Mouse (Mus musculus) heart, adult 2 months (tissue): ENCODE data around the gene Eif6. TPM values are rescaled to one million over a fixed set of nuclear protein-coding genes. Genes with fewer than 3 reads are reported as not detected.

Experiments
- DNase-seq, 2 experiments: peaks; one replicate each; pipeline ENCODE4 v3.0.0; 2021
- H3K27ac ChIP-seq: fragments of 200-600 bp; 2 replicates; pipeline ENCODE4 v1.8.1; 2022
- H3K27me3 ChIP-seq: fragments of 200-500 bp; 2 replicates; pipeline ENCODE4 v1.6.1; 2012; ENCODE audit warnings: mild to moderate bottlenecking, low read length, inconsistent platforms, mixed read lengths; ENCODE audit not compliant: control insufficient read depth, insufficient read depth
- H3K36me3 ChIP-seq: fragments of 200-500 bp; 2 replicates; pipeline ENCODE4 v1.6.1; 2012; ENCODE audit warnings: low read length, inconsistent platforms; ENCODE audit not compliant: control insufficient read depth, insufficient read depth
- H3K4me1 ChIP-seq: fragments of 200-500 bp; 2 replicates; pipeline ENCODE4 v1.6.1; 2011; ENCODE audit warnings: low read length; ENCODE audit not compliant: control insufficient read depth, insufficient read depth
- H3K4me3 ChIP-seq: fragments of 200-600 bp; 2 replicates; pipeline ENCODE4 v1.8.1; 2022
- H3K79me2 ChIP-seq: fragments of 200-500 bp; replicated peaks from 2 replicates; pipeline ENCODE4 v1.6.1; 2012; ENCODE audit warnings: mild to moderate bottlenecking, inconsistent platforms, low read length, moderate library complexity, mixed read lengths; ENCODE audit not compliant: control insufficient read depth, insufficient read depth
- H3K9ac ChIP-seq: fragments of 200-500 bp; 2 replicates; pipeline ENCODE4 v1.6.1; 2012; ENCODE audit warnings: low read depth, mild to moderate bottlenecking, control low read depth, inconsistent platforms, low read length, mixed read lengths
- CTCF ChIP-seq: fragments of 200-600 bp; IDR thresholded peaks from 2 replicates; pipeline ENCODE4 v1.8.1; 2022; ENCODE audit warnings: antibody characterized with exemption, mild to moderate bottlenecking, moderate library complexity
- EP300 ChIP-seq: fragments of 200-500 bp; IDR thresholded peaks from 2 replicates; pipeline ENCODE4 v1.6.1; 2011; ENCODE audit warnings: low read depth, low read length, control low read depth; ENCODE audit not compliant: insufficient read depth
- POLR2A ChIP-seq: fragments of 200-500 bp; IDR thresholded peaks from 2 replicates; pipeline ENCODE4 v1.6.1; 2011; ENCODE audit warnings: mild to moderate bottlenecking, low read depth, low read length, control low read depth; ENCODE audit not compliant: insufficient read depth
- WGBS: fragments of 180-500 bp; shearing (Covaris S2); methylation state at CpG from one replicate; pipeline ENCODE4 v1.1.7; 2018; 5-methylcytosine and 5-hydroxymethylcytosine counted together
- intact Hi-C: fragments of 180-260 bp; cut with DNase I; formaldehyde crosslinking; loops from one replicate; pipeline ENCODE4 v1.15.1; 2025
- polyA plus RNA-seq: library from polyadenylated mRNA; depleted of rRNA; stranded (reverse); fragments of >200 nt; gene quantifications from 2 replicates; pipeline ENCODE4 v1.2.3, GENCODE M21; 2012; rRNA removed
- total RNA-seq, 2 experiments: library from RNA; stranded (reverse); gene quantifications; 2 replicates each; pipeline ENCODE4 v1.2.3; 2021

Gene Eif6
- total and polyA plus RNA-seq, 3 experiments: 40.1 to 52.3 (median 51.2) TPM

DNA sequence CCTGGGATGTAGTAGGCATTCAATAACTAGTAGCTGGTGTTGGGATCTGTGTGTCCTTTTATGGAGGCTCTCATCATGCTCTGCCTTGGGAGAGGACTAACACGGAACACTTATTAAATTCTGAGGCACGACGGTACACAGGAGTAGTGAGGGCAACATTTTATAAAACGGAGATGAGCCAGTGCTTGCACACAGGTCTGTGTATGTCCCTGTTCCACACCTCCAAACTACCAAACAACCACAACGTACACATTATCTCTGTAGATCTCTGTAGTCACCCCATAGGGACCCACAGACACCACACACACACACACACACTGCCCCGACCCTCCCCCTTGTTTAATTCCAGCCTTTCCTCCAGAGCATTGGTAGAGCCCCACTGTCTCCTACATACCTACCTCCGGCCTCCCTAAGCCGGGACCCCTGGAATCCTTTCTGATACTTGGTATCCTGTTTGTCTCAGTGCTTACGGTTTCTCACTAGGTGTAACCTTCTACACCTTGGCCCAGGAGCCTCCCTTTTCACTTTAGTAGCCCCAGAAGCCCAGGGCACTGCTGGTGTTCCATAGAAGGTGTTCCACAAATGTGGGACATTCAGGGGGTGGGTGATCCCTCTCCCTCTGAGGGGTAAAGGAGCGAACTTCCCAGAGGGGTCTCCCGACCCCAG, 52.3 kb downstream of the Eif6 start:
- Histone ChIP-seq H3K4me3 (no peak overlapping the region), H3K27me3 (peaks cover 11% of the 10 kb centered on the region), H3K9ac (no peak overlapping the region), H3K4me1 (no peaks in the 10 kb centered on the region), H3K36me3 (no peaks in the 10 kb centered on the region), H3K79me2 (no peaks in the 10 kb centered on the region), H3K27ac (no peak overlapping the region)
- no peak for DNase-seq
- intact Hi-C loops: no loop called here
- no peak for TF ChIP-seq EP300
- TF ChIP-seq POLR2A: no peak
- TF ChIP-seq CTCF: no peak
- WGBS: 51% methylated on average over 11 of the region's 11 CpGs

DNA sequence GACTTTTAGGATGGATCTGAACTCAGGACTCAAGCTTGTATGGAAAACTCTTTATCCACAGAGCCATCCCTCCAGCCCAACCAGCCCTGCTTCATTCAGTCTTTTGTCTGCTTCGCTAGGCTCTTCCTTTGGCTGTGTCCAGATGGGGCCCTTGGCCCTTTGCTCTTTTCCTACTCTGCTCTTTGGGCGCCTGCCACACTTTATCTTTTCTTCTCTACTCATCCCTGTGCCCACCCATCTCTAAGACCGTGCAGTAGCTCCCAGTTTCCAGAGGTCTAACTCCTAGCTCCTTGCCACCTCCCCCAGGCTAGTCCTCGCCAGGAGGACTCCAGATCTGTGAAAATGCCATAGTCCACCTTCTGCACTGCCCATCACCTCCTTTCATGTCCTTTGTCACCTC, 53.1 kb downstream of the Eif6 start:
- Histone ChIP-seq H3K36me3 (no peaks in the 10 kb centered on the region), H3K4me3 (no peak overlapping the region), H3K9ac (no peak overlapping the region), H3K79me2 (no peaks in the 10 kb centered on the region), H3K27ac (no peak overlapping the region), H3K4me1 (no peaks in the 10 kb centered on the region), H3K27me3 (peaks cover 11% of the 10 kb centered on the region)
- 52% methylated on average over 4 of the region's 4 CpGs for WGBS
- no peak for DNase-seq
- TF ChIP-seq POLR2A (no peak), EP300 (no peak), CTCF (no peak)
- intact Hi-C loops: no loop called here

Other genes with a start within 250 kb of the Eif6 start
- 10 to 100 TPM; 13.0 to 14.0 TPM for gene Gss, start 234.1 kb downstream of the Eif6 start, total RNA-seq
- 14.0 and 15.3 TPM in 2 replicates for gene Gss, start 234.1 kb downstream of the Eif6 start, polyA plus RNA-seq
- 10 to 100 TPM; 28.6 to 43.2 TPM for gene Myh7b, start 215.7 kb downstream of the Eif6 start, total RNA-seq
- 38.2 and 41.6 TPM in 2 replicates for gene Myh7b, start 215.7 kb downstream of the Eif6 start, polyA plus RNA-seq
- gene Trpc4ap, start 134.5 kb downstream of the Eif6 start, total RNA-seq: 10 to 100 TPM; 77.0 to 84.9 TPM
- gene Trpc4ap, start 134.5 kb downstream of the Eif6 start, polyA plus RNA-seq: 95.6 and 114 TPM in 2 replicates
- gene Edem2, start 97.5 kb downstream of the Eif6 start, total RNA-seq: 1 to 10 TPM; 6.0 to 6.4 TPM
- 14.4 and 16.9 TPM in 2 replicates for gene Edem2, start 97.5 kb downstream of the Eif6 start, polyA plus RNA-seq
- gene Gm17581, start 91.1 kb downstream of the Eif6 start, total RNA-seq: not detected
- not detected in 2 replicates for gene Gm17581, start 91.1 kb downstream of the Eif6 start, polyA plus RNA-seq
- gene Procr, start 75.8 kb downstream of the Eif6 start, total RNA-seq: 1 to 10 TPM; 3.0 to 4.8 TPM
- 2.0 and 2.4 TPM in 2 replicates for gene Procr, start 75.8 kb downstream of the Eif6 start, polyA plus RNA-seq
- not detected for gene Mmp24, start 51.6 kb downstream of the Eif6 start, total RNA-seq
- gene Mmp24, start 51.6 kb downstream of the Eif6 start, polyA plus RNA-seq: 0.06 TPM in 1 of 2 replicates, not detected in the other
- 10 to 100 TPM; 25.4 to 28.9 TPM for gene BC029722, start 7.5 kb downstream of the Eif6 start, total RNA-seq
- gene BC029722, start 7.5 kb downstream of the Eif6 start, polyA plus RNA-seq: 41.0 and 43.7 TPM in 2 replicates
- not detected for gene Fam83c, start 7.9 kb upstream of the Eif6 start, total RNA-seq
- gene Fam83c, start 7.9 kb upstream of the Eif6 start, polyA plus RNA-seq: not detected in 2 replicates
- gene Uqcc1, start 103.4 kb upstream of the Eif6 start, total RNA-seq: 100 to 1,000 TPM; 268 to 270 TPM
- gene Uqcc1, start 103.4 kb upstream of the Eif6 start, polyA plus RNA-seq: 144 and 246 TPM in 2 replicates
- gene Gm15557, start 113.8 kb upstream of the Eif6 start, total RNA-seq: not detected
- gene Gm15557, start 113.8 kb upstream of the Eif6 start, polyA plus RNA-seq: not detected in 2 replicates
- gene Gdf5, start 118.4 kb upstream of the Eif6 start, total RNA-seq: not detected
- 0.16 TPM in 1 of 2 replicates, not detected in the other for gene Gdf5, start 118.4 kb upstream of the Eif6 start, polyA plus RNA-seq
- gene Cep250, start 129.5 kb upstream of the Eif6 start, total RNA-seq: 1 to 10 TPM; 5.3 to 7.4 TPM
- gene Cep250, start 129.5 kb upstream of the Eif6 start, polyA plus RNA-seq: 2.8 and 5.0 TPM in 2 replicates
- gene 6430550D23Rik, start 181.1 kb upstream of the Eif6 start, total RNA-seq: under 1 TPM; 0.55 to 0.61 TPM
- gene 6430550D23Rik, start 181.1 kb upstream of the Eif6 start, polyA plus RNA-seq: 0.78 and 2.2 TPM in 2 replicates
- gene Ergic3, start 181.1 kb upstream of the Eif6 start, total RNA-seq: 10 to 100 TPM; 60.1 to 67.5 TPM
- 104 TPM in 2 replicates for gene Ergic3, start 181.1 kb upstream of the Eif6 start, polyA plus RNA-seq
- not detected for gene Fer1l4, start 226.0 kb upstream of the Eif6 start, total RNA-seq
- gene Fer1l4, start 226.0 kb upstream of the Eif6 start, polyA plus RNA-seq: 0.12 and 0.18 TPM in 2 replicates
- gene Spag4, start 238.2 kb upstream of the Eif6 start, total RNA-seq: 1 to 10 TPM in 1 of 2 experiments, under 1 TPM in 1; 0.99 to 1.8 TPM
- gene Spag4, start 238.2 kb upstream of the Eif6 start, polyA plus RNA-seq: 1.7 and 2.4 TPM in 2 replicates